ENCODE assay signal across 13 mouse cellular contexts in genomic region chr4:43367787-43368186, GRCm38 (mm10).
"Had no signal": no experiment of that assay in that cellular context is flagged by ENCODE, and none has a peak within 500 bp of the region (broad histone marks: within the 10 kb centered on the region; RNA-seq: fewer than 3 reads in every experiment).

No protein-coding gene starts in this region.

- ATAC-seq: liver, embryonic 12.5 days; midbrain, embryonic 13.5 days; midbrain, embryonic 16.5 days had no signal

- DNase-seq: kidney, adult 11 months; kidney, adult 9 months; kidney, postnatal 14 days; kidney, postnatal 4 days; left cerebral cortex, postnatal 4 days; lung, adult 18-20 months; lung, postnatal 10 days; lung, postnatal 36 days; thymus, adult 18-20 months; thymus, postnatal 36 days had no signal
